20 mouse cellular contexts compared by ENCODE assay signal in genomic region chr12:81167142-81167541, GRCm38 (mm10).
DNase-seq lines count a peak whose midpoint lies in the region; ATAC-seq and TF ChIP-seq lines count a peak whose summit lies in the region.
"Had no signal": no experiment of that assay in that cellular context is flagged by ENCODE, and none has a peak within 500 bp of the region (broad histone marks: within the 10 kb centered on the region; RNA-seq: fewer than 3 reads in every experiment).

No protein-coding gene starts in this region.

- no peak overlapping the region for H3K4me2 ChIP-seq in heart, embryonic 15.5 days
- no peak overlapping the region for H3K4me2 ChIP-seq in heart, embryonic 12.5 days
- H3K4me2 ChIP-seq in midbrain, embryonic 13.5 days (replicated peaks) = no peak overlapping the region
- H3K4me2 ChIP-seq: forebrain, embryonic 13.5 days had no signal

- no peaks in the 10 kb centered on the region for H3K4me1 ChIP-seq in heart, embryonic 15.5 days (replicated peaks)
- H3K4me1 ChIP-seq in heart, embryonic 12.5 days (replicated peaks) = no peaks in the 10 kb centered on the region
- peaks cover 28% of the 10 kb centered on the region for H3K4me1 ChIP-seq in E14TG2a.4 (replicated peaks; ENCODE audit: low read depth, low read length)
- H3K4me1 ChIP-seq in limb, embryonic 10.5 days = peaks cover 21% of the 10 kb centered on the region
- peaks cover 16% of the 10 kb centered on the region for H3K4me1 ChIP-seq in midbrain, embryonic 13.5 days (replicated peaks)
- H3K4me1 ChIP-seq: megakaryocyte, embryonic 14.5 days had no signal

- H3K27me3 ChIP-seq in heart, embryonic 15.5 days = no peaks in the 10 kb centered on the region
- H3K27me3 ChIP-seq in heart, embryonic 12.5 days (replicated peaks) = no peaks in the 10 kb centered on the region
- H3K27me3 ChIP-seq in E14TG2a.4 (ENCODE audit: insufficient read depth, low read length) = no peaks in the 10 kb centered on the region
- H3K27me3 ChIP-seq in limb, embryonic 10.5 days (ENCODE audit: low read depth, poor library complexity, severe bottlenecking) = peaks cover 12% of the 10 kb centered on the region
- H3K27me3 ChIP-seq in midbrain, embryonic 13.5 days = no peaks in the 10 kb centered on the region
- H3K27me3 ChIP-seq: forebrain, embryonic 13.5 days had no signal

- H3K9ac ChIP-seq in heart, embryonic 15.5 days = no peak overlapping the region
- H3K9ac ChIP-seq in heart, embryonic 12.5 days = no peak overlapping the region
- H3K9ac ChIP-seq in midbrain, embryonic 13.5 days (replicated peaks) = no peak overlapping the region
- H3K9ac ChIP-seq: forebrain, embryonic 13.5 days; liver, postnatal 0 days had no signal

- ATAC-seq in heart, embryonic 15.5 days (replicated peaks; ENCODE audit: insufficient number of reproducible peaks, insufficient read depth, low FRiP score, low read depth) = 0 out of 2 replicates have a peak, but pooled peaks have one; percentile 31
- ATAC-seq in heart, embryonic 12.5 days (ENCODE audit: insufficient number of reproducible peaks, low FRiP score) = no peak
- no peak for ATAC-seq in midbrain, embryonic 13.5 days
- ATAC-seq: forebrain, embryonic 13.5 days; intestine, postnatal 0 days; liver, postnatal 0 days had no signal

- peak; percentile 41 for DNase-seq in 3T3-L1 (ENCODE audit: low read depth, low spot score)
- no peak for DNase-seq in limb, embryonic 10.5 days (ENCODE audit: low spot score)
- no peak for DNase-seq in layer of hippocampus, adult 11-12 months (ENCODE audit: low spot score)
- DNase-seq: cerebellum, adult 11-12 months; heart, adult 11 months; heart, postnatal 4 days; left cerebral cortex, postnatal 4 days; liver, postnatal 0 days; lung, postnatal 14 days; right cerebral cortex, postnatal 14 days; spleen, adult 18-20 months; thymus, postnatal 25 days had no signal

- no peak overlapping the region for H3K27ac ChIP-seq in heart, embryonic 15.5 days
- H3K27ac ChIP-seq in heart, embryonic 12.5 days (ENCODE audit: poor library complexity, severe bottlenecking) = no peak overlapping the region
- peak overlapping the region; percentile 32 for H3K27ac ChIP-seq in limb, embryonic 10.5 days
- H3K27ac ChIP-seq in midbrain, embryonic 13.5 days = no peak overlapping the region
- H3K27ac ChIP-seq: forebrain, embryonic 13.5 days had no signal

- no peak overlapping the region for H3K4me3 ChIP-seq in heart, embryonic 15.5 days
- H3K4me3 ChIP-seq in heart, embryonic 12.5 days = no peak overlapping the region
- 0 out of 2 replicates have a peak overlapping the region, but pooled peaks have one; percentile 1 for H3K4me3 ChIP-seq in E14TG2a.4 (replicated peaks; ENCODE audit: low read length)
- no peak overlapping the region for H3K4me3 ChIP-seq in limb, embryonic 10.5 days
- H3K4me3 ChIP-seq in midbrain, embryonic 13.5 days (replicated peaks) = no peak overlapping the region
- H3K4me3 ChIP-seq: erythroblast, embryonic 14.5 days; forebrain, embryonic 13.5 days; megakaryocyte, embryonic 14.5 days had no signal

- H3K36me3 ChIP-seq in heart, embryonic 15.5 days = no peaks in the 10 kb centered on the region
- H3K36me3 ChIP-seq in heart, embryonic 12.5 days = no peaks in the 10 kb centered on the region
- peaks cover 48% of the 10 kb centered on the region for H3K36me3 ChIP-seq in E14TG2a.4 (ENCODE audit: insufficient read depth, low read length)
- H3K36me3 ChIP-seq in limb, embryonic 10.5 days = peaks cover 29% of the 10 kb centered on the region
- no peaks in the 10 kb centered on the region for H3K36me3 ChIP-seq in midbrain, embryonic 13.5 days

- 67% methylated on average over 9 of the region's 9 CpGs for WGBS in heart, embryonic 15.5 days
- WGBS in heart, embryonic 12.5 days = 77% methylated on average over 9 of the region's 9 CpGs
- 43% methylated on average over 9 of the region's 9 CpGs for WGBS in limb, embryonic 10.5 days
- 85% methylated on average over 9 of the region's 9 CpGs for WGBS in midbrain, embryonic 13.5 days

- H3K9me3 ChIP-seq in heart, embryonic 15.5 days (replicated peaks) = no peaks in the 10 kb centered on the region
- H3K9me3 ChIP-seq in heart, embryonic 12.5 days (replicated peaks) = no peaks in the 10 kb centered on the region
- no peaks in the 10 kb centered on the region for H3K9me3 ChIP-seq in E14TG2a.4 (ENCODE audit: low read length)
- H3K9me3 ChIP-seq in limb, embryonic 10.5 days (replicated peaks) = no peaks in the 10 kb centered on the region
- H3K9me3 ChIP-seq in midbrain, embryonic 13.5 days = no peaks in the 10 kb centered on the region
- H3K9me3 ChIP-seq: forebrain, embryonic 13.5 days; megakaryocyte, embryonic 14.5 days had no signal

- no peak for TF ChIP-seq CTCF in E14TG2a.4 (conservative IDR thresholded peaks at IDR 0.05; ENCODE audit: low read length)
